Mouse (Mus musculus) heart, postnatal 0 days (tissue): ENCODE measurements around the gene Vamp8.

Source experiments
- CTCF ChIP-seq: IDR thresholded peaks from 2 replicates; pipeline ENCODE4 v1.5.1; 2016; ENCODE audit warnings: antibody characterized with exemption, control low read depth, low read depth
- EP300 ChIP-seq: IDR thresholded peaks from 2 replicates; pipeline ENCODE4 v1.6.1; 2016; ENCODE audit warnings: antibody characterized with exemption, low read depth

DNA sequence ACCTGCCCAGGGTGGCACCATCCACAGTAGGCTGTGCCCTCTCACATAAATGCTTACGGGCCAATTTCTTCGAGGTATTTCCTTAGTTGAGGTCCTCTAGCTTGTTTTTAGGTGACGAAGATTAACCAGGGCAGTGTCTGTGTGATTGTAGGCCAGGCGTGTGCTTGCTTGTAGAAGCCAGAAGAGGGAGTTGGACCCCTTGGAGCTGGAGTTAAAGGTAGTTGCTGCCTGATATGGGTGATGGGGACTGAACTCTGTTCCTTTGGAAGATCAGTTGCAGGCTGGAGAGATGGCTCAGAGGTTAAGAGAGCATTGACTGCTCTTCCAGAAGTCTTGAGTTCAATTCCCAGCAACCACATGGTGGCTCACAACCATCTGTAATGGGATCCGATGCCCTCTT lies 24.7 kb upstream of the Vamp8 start:
- TF ChIP-seq CTCF, result no peak
- TF ChIP-seq EP300, result no peak
